In the genomic region with DNA sequence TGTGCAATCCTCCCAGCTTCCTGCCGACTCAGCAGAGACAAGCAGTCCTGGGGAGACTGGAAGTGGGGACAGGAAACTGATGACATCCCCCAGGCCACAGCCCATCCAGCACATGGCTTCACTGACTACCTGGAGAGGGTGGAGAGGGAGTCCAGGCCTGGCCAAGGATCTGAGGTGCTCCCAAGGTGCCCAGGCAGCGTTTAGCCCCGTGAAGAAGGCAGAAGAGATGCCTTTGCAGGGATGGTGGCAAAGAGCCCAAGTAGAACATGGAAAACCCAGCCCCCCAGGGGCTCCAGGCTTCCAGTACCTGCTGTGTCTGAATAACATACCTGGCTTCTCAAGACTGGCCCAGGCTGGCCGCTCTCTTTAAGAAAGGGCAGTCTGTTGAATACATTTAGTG, we compare ENCODE assay signal across 23 mouse cellular contexts. TPM values are rescaled to one million over a fixed set of nuclear protein-coding genes. Genes with fewer than 3 reads are reported as not detected.
"Had no signal": no experiment of that assay in that cellular context is flagged by ENCODE, and none has a peak within 500 bp of the region (broad histone marks: within the 10 kb centered on the region; RNA-seq: fewer than 3 reads in every experiment).

No protein-coding gene starts in this region.

- H3K4me2 ChIP-seq: limb, embryonic 13.5 days; liver, embryonic 15.5 days; midbrain, embryonic 12.5 days; neural tube, embryonic 13.5 days; stomach, embryonic 15.5 days had no signal

- H3K4me3 ChIP-seq: layer of hippocampus, adult 2 months; limb, embryonic 13.5 days; liver, embryonic 15.5 days; midbrain, embryonic 12.5 days; neural tube, embryonic 13.5 days; stomach, embryonic 15.5 days had no signal

- H3K36me3 ChIP-seq: limb, embryonic 13.5 days; liver, embryonic 15.5 days; midbrain, embryonic 12.5 days; neural tube, embryonic 13.5 days; stomach, embryonic 15.5 days had no signal

- H3K4me1 ChIP-seq: limb, embryonic 13.5 days; midbrain, embryonic 12.5 days; neural tube, embryonic 13.5 days; stomach, embryonic 15.5 days had no signal

- H3K9ac ChIP-seq: limb, embryonic 13.5 days; liver, embryonic 15.5 days; midbrain, embryonic 12.5 days; neural tube, embryonic 13.5 days; stomach, embryonic 15.5 days had no signal

- H3K27me3 ChIP-seq: limb, embryonic 13.5 days; midbrain, embryonic 12.5 days; neural tube, embryonic 13.5 days; stomach, embryonic 15.5 days had no signal

- DNase-seq: kidney, adult 18-20 months; kidney, postnatal 10 days; kidney, postnatal 4 days; left cerebral cortex, postnatal 4 days; retina, postnatal 1 day; thymus, adult 2 months; thymus, postnatal 25 days had no signal

- H3K9me3 ChIP-seq: limb, embryonic 13.5 days; liver, embryonic 15.5 days; midbrain, embryonic 12.5 days; neural tube, embryonic 13.5 days; stomach, embryonic 15.5 days had no signal

- H3K27ac ChIP-seq: layer of hippocampus, adult 2 months; limb, embryonic 13.5 days; liver, embryonic 15.5 days; midbrain, embryonic 12.5 days; neural tube, embryonic 13.5 days; stomach, embryonic 15.5 days had no signal

- ATAC-seq: midbrain, embryonic 16.5 days had no signal

RNA-seq across cellular contexts. Expression of gene Gm11037, which starts 44.7 kb away (rescaled TPM):
- total RNA-seq: layer of hippocampus, adult 2 months; layer of hippocampus, postnatal 14 days; left cerebral cortex, adult 18-20 months; left cerebral cortex, postnatal 10 days; left cerebral cortex, postnatal 4 days; liver, adult 2 months; megakaryocyte-erythroid progenitor cell, adult 5-6 weeks had no signal
- polyA plus RNA-seq: kidney, embryonic 14.5 days; limb, embryonic 13.5 days; liver, adult 2 months; liver, embryonic 15.5 days; midbrain, embryonic 12.5 days; midbrain, embryonic 16.5 days; neural tube, embryonic 13.5 days; spleen, adult 2 months; stomach, embryonic 15.5 days; testis, adult 2 months; thymus, adult 2 months; urinary bladder, adult 2 months had no signal

RNA-seq across cellular contexts. Expression of gene Gfra4, which starts 45.7 kb away (rescaled TPM):
- total RNA-seq: liver, adult 2 months; megakaryocyte-erythroid progenitor cell, adult 5-6 weeks had no signal
